Mouse (Mus musculus): Measurements from ENCODE around the gene Asxl1.

- TF ChIP-seq CTCF (IDR thresholded peaks at IDR 0.05; ENCODE audit: low read depth, low read length): no peak
- TF ChIP-seq POLR2A (IDR thresholded peaks at IDR 0.05; ENCODE audit: borderline replicate concordance, low read depth, low read length): no peak
Measured at GRCm38 (mm10) chr2:153441228-153441627, 95.6 kb downstream of the Asxl1 start.

All from bone marrow macrophage, adult 2 months (primary cell).